Mouse (Mus musculus) frontal cortex, postnatal 25 days (tissue): ENCODE measurements at regions not wholly inside any gene's neighbourhood (a gene's known extent, or its start where the extent isn't known, plus 50 kb on each side); places are given as distances from the start of the nearest gene placed in this dataset.
A peak's percentile ranks its signal among the peaks of the same experiment; 100 is the strongest.

ENCODE experiments used
- DNase-seq, 2 experiments: peaks; one replicate each; pipeline ENCODE4 v3.0.0; 2022; ENCODE audit warnings: low spot score in 2 of 2

DNA sequence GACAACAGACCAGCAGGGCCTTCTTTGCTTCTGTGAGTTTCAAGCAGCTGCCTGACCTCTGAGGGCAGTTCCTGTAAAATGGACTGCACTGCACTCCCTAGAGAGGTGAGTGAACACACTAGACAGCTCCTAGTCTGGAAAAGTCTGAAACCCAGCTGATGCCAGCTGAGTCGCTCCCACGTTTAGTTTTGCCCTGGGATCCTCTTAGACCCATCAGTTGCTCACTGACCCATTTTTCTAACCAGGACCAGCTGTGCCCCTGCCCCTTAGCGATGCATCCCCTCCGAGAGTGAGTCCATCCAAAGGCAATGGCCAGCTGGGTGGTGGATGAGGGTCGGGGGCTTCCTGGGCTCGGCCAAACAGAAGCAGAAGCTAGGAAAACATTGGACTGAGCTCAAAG, 62.2 kb upstream of the Top1 start:
- no peak for DNase-seq

DNA sequence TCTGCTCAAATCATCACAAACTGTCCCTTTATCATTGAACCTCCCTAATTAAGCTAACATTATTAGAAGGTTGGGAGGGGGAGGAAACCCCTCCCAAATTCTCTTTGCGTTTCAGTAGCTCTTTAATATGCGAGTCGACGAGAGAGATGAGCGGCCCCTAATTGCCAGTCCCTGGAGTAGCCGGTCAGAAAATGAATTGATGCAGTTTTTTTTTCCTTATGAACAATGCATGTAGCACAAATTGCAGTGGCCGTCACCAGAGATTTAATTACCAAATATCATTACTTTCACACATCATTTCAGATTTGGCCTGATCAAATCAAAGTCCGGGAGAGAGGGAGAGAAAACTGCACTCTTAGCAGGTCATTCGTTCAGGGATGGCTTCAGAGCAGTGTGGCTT, 61.1 kb upstream of the Top1 start:
- DNase-seq: no peak

DNA sequence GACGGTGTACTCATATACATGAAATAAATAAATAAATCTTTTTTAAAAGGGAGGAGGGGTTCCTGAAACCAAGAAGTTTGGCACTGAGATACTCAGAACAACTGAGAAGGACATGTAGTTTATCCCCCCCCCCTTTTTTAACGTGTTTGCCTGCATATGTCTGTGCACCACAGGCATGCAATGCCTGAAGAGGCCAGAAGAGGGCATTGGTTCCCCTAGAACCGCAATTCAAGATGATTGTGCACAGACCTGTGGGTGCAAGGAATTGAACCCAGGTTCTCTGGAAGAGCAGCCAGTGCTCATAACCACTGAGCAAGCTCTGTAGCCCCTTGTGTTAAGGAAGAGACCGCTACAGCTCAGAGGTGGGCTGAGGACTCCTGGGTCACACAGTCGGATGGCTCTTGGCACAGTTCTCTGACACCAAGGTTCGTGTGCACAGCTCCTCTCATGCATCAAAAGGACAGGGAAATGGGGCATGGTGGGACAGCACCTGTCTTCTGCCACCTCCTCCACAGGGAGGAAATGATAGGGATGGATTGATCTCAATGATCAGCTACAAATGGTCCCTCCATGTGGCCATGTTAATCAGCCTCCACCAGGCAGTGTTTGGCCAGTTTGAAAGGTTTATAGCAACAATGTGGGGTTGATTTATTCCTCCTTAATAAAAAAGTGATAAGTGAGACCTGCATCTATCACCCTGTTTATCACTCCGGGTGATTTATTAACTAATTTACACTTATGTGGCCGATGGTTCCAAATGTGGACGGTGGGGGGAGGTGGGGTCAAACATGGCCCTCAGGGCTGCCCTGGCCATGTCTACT, 58.5 kb upstream of the Top1 start:
- DNase-seq: no peak

DNA sequence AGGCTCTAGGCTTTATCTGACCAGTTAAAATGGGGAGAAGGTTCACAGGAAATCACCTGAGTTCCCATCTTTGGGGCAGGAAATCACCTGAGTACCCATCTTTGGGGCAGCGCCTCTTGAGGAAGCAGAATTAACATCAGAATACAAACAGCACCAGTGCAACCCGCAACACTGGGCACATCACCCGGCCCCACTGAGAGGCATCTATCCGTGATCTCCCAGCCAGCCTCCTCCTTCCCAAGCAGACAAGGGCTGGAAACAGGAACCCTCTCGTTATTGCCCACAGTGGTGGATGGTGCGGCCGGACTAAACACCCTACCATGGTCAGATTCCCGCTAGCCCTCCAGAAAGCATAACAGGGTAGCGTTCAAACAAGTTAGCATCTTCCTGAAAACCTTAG, 57.3 kb upstream of the Top1 start:
- DNase-seq: no peak

DNA sequence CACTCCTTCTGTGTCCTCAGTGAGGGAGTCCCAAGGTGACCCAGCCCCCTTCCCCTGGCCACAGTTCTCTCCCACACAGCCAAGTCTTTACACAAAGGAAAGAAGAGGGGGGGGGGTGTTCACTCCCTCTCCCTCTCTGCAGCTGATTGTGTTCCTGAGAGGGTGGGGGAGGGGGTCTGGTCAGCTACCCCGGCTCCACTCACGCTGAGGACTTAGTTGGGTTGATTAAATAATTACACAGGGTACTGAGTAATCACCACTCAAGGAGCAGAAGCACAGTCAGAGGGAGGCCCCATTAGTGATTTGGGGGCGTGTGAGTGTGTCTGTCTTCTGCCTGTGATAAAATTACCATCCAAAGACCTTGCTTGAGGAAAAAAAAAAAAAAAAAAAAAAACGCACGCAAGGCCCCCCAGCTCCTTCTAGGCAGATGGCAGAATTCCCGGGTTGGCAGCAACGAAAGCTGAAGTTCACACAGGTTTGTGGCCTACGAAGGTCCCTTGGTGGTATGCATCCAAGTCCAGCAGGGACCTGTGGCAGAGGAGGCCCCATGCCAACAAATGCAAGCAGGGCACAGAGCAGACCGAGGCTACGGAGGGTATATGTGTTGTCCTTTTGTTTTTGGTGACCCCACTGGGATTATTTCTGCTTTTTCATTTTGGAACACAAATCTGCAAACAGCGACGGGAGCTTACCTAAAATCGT, 55.3 kb upstream of the Top1 start:
- DNase-seq: no peak

DNA sequence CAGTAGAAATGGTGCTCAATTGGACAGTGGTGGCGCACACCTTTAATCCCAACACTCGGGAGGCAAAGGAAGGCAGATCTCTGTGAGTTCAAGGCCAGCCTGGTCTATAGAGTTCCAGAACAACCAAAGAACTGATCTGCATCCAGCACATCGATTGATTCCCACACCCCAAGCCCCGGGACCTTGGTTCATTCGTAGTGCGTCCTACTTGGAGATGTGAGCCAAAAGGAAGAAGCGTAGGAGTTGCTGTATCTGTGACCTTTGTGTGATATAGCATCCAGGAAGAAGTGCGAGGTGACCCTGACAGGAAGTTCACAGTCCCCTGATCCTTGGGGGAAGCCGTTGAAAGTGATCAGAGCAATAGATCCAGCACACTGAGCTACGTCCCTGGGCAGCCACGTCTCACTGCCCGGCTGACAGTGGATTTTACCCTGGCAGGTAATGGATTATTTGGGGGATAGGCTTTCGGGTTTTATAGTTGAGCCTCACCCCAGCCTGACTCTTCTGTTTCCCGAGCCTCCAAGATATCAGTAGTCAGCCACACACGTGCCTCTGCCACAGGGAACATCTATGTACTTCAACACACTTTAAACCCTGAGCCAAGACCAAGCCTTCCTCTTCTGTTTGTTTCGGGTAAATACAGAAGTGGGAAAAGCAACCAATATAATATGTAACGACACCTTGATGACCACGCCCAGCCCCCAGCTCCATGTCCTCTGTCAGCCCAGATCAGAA, 54.1 kb upstream of the Top1 start:
- no peak for DNase-seq

DNA sequence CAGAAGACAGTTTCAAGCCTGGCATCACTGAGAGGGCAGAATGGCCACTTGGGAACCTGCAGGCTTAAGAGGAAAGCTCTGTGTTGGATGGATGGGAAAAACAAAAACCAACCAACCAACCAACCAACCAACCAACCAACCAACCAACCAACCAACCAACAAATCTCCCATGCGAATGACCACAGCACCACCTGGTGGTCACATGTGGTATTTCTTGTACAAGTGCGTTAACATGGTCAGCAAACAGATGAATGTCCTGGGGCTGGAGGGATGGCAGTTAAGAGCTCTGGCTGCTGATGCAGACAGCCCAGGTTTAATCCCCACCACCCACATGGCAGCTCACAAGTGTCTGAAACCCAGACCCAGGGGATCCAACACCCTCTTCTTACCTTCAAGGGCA, 52.7 kb upstream of the Top1 start:
- peak; percentile 75 to 76 for DNase-seq
